Mouse (Mus musculus) erythroid progenitor cell, adult 5-6 weeks (primary cell): ENCODE data around the gene Runx3. TPM values are rescaled to one million over a fixed set of nuclear protein-coding genes. Genes with fewer than 3 reads are reported as not detected.

Experiments
- ATAC-seq: replicated peaks from 2 replicates; pipeline ENCODE4 v1.8.0; 2016; ENCODE audit warnings: moderate number of reproducible peaks, mild to moderate bottlenecking, moderate TSS enrichment, inconsistent platforms; ENCODE audit not compliant: poor library complexity, low FRiP score, severe bottlenecking
- total RNA-seq, 2 experiments: library from RNA; stranded (forward) in 1 of 2; stranded (reverse) in 1 of 2; fragments of 150-400 nt in 1 of 2; fragments of 186-747, 209-891 nt in 1 of 2; gene quantifications; 2 replicates each; pipeline versions ENCODE4 v1.2.3 to v1.2.4; 2015 to 2017; ENCODE audit warnings: low replicate concordance in 2 of 2

Runx3 gene
- 5.9 and 10.8 TPM in 2 replicates for total RNA-seq (2015; ENCODE audit: low replicate concordance)
- total RNA-seq (2017; ENCODE audit: low replicate concordance): 0.51 TPM in 1 of 2 replicates, not detected in the other

- no peak for ATAC-seq
Observed at GRCm38 (mm10) chr4:135120342-135121100, at the start of gene Runx3. Gene Runx3, plus strand, starts transcription at chr4:135120652.

- ATAC-seq: no peak
Observed at GRCm38 (mm10) chr4:135072671-135073070, 47.8 kb upstream of the Runx3 start.

DNA sequence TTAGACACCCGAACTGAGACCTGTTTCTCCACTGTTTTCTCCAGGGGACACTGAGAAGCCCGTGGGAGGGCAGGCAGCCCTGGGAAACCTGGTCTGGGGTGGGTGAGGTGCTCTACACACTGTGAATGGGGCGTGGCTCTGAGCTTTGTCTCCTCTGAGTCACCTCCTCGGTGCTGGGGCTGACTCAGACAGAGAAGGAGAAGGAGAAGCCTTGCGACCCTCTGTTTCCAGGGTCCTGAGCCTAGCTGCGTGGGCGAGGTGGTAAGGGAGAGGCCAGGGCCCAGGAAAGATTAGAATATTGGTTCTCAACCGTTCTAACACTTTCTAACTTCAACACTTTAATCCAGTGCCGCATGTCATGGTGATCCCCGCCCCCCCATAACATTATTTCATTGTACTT, 46.9 kb upstream of the Runx3 start:
- ATAC-seq: no peak

GRCm38 (mm10) chr4:135074646-135075045, 45.8 kb upstream of the Runx3 start:
- no peak for ATAC-seq

DNA sequence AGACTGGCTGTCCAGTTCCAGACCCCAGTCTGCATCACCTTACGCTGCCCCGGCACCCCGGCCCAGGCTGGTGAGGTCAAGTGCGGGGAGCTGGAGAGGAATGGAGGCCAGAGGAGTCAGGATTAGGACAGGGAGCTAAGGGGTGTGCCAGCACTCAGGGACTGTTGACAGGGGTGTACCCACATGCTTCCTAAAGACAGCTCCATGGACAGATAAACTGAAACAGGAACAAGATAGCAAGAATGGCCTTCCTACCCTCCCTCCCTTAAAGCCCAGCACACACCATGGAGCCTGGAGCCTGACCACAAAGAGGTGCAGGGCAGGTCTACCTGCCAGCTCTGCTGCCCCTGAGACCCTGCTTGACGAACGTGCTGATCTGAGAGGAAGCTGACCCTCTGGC, 45.1 kb upstream of the Runx3 start:
- no peak for ATAC-seq

GRCm38 (mm10) chr4:135076611-135077010, 43.8 kb upstream of the Runx3 start:
- no peak for ATAC-seq

DNA sequence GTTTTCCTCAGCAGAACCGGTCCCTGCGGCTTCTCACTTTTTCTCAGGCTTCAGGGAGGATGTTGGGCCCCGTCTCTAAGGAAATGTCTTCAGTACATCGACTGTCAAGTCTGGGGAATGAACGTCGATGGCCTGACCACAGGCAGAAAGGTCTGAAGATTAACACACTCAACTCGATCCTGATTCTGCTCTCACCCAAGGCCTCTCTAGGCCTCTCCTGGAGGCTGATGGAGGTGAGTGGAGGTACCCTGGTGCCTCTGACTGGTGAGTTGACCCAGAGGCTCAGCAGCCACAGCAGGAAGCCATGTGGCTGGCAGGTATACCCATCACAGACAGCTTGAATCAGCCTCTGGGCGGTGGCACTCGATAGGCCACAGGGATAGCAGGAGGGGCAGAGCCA, 43.3 kb upstream of the Runx3 start:
- no peak for ATAC-seq

GRCm38 (mm10) chr4:135079859-135080640, 40.4 kb upstream of the Runx3 start:
- no peak for ATAC-seq

DNA sequence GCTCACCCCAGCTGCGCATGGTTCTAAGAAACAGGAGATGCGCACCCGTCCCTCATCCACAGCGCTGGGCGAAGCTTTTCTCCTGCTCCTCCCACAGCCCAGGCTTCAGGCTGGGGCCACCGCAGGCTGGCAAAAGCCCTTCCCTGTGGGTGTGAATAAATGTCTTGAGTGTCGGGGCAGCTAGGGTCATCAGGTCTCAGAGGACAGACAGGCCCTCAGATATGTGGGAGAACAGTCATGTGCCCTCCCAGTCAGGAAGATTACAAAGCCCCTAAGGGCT, 39.9 kb upstream of the Runx3 start:
- no peak for ATAC-seq

- ATAC-seq: no peak
Observed at GRCm38 (mm10) chr4:135083089-135083488, 37.4 kb upstream of the Runx3 start.

- no peak for ATAC-seq
Observed at GRCm38 (mm10) chr4:135085077-135085853, 35.2 kb upstream of the Runx3 start.

DNA sequence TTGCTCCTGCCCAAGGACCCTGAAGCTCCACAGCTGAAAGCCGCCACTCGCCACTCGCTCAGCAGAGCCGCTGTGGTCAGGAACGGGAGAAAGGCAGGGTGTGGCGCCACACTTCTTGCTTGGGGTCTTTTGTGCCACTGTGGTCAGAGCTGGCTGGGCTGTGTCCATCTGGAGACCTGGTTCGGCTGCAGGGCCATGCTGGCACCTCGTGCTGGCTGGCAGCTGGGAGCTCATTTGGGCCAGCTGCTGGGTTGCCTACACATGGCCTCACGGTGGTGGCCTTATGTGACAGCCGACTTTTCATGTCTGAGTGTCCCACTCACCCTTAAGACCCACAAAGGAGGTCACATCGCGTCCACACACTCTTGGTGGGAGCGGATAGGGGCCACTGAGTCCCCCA, 29.8 kb upstream of the Runx3 start:
- no peak for ATAC-seq

DNA sequence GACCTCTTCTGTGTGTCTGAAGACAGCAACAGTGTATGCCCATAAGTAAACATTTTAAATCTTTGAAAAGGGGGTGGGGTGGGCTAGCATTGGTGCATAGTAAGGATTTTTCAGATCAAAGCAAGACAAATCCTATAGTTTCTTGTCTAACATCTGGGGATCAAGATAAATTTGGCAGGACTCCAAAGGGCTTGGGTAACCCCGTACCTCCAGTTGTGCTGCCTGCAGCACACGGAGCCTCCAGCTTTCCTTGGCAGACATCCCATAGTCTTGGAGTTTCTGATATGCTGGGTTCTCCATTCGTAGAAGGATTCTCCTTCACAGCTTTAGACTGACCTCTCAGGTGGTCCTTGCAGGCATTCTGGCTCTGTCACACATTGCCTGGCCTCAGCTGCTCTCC, 27.6 kb upstream of the Runx3 start:
- ATAC-seq: no peak

DNA sequence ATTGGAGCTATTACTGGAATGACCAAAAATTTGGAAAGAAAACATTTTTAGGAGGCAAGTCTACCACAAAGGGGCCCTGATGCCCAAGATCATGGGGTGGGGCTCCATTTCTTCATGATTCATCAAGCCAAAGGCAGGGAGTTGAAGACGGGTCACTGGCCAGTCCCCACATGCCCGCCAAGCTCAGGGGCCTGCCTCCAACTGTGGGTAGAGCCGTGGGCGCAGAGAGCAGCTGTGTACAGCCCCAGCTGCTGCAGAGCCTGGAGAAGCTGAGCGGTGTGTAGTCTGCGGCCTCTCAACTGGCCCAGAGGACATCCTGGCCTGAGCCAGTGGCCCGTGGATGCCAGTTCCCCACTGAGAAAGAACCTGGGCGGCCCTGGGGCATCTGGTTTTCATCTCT, 24.8 kb upstream of the Runx3 start:
- ATAC-seq: no peak

DNA sequence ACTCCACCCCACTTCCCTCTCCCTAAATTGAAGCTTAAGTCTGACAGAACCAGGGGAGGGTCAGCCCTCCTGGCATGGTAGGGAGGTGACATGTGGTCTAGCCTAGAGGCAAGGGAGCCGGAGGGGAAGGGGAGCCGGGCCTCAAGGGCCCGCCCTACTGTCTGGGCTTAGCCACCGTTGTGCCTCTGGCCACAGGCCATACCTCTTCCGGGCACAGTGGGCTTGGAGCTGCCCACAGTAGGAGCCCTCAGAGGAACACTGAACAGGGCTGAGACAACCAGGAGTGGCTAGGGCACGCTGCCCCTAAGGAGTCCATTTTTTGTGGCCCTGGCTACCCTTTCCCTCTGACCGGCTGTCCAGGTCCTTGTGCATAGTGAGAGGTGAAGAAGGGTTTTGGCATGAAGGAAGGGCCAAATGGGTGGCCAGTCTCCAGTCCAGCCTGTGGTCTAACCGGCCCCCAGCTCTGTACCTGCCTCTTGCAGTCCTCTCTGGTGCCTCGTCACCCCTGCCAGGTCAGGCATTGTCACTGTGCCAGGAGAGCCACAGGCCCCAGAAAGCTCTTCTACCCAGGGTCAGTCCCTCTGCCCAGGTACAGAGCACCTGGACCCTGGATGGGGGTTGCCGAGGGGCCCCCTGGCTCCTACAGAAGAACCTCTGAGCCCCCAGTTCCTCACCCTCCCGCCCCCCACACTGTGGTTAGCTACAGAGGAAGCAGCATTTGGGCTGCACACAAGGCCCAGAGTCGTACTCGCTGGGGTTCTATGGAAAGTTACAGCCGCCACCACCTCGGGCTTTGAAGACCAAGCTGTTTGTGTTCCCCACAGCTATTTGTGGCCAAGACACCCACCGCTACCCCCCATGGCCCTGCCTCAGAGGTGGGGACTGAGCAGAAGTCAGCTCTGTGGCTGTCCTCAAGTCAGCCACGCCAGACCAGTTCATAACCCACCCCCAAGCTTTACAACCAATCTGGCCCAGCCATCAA, 22.3 kb upstream of the Runx3 start:
- ATAC-seq: no peak

- no peak for ATAC-seq
Observed at GRCm38 (mm10) chr4:135102019-135102740, 18.3 kb upstream of the Runx3 start.

DNA sequence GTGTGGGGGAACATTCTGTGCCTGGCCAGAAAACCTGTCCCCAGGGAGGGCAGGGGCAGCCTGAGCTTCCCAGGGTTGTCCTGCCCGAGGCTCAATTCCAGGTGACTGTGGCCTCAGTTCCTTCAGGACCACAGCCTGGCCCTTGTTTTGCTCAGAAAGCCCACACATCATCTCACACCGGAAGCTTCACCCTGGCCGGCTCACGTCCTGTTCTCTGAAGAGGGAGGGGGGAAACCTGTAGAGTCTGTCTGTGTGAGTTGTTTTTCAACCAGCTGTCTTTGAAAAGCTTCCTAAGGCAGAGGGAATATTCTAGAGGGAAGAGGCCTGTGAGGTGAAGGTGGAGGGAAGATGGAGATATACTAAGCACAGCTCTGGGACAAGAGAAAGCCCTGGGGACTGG, 17.7 kb upstream of the Runx3 start:
- no peak for ATAC-seq

GRCm38 (mm10) chr4:135103800-135104199, 16.7 kb upstream of the Runx3 start:
- ATAC-seq: no peak

DNA sequence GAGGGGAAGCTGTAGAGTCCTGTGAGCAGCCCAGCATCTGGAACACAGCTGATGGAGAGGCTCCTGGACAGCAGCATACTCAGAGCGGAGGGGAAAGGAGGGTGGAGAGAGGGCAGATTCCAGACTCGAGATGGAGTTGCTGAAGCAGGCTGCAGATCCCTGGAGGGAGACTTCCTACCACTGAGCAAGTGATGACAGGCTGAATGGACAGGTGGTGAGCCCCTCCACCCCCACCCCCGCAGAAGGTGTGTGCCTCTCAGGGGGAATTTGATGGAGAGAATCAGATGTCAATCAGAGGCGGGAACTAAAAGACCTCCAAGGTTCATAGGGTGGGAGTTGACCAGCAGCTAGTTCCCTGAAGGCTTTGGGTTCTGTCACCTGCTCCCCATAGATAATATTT, 13.5 kb upstream of the Runx3 start:
- ATAC-seq: no peak
